Mouse (Mus musculus): Measurements from ENCODE around the gene Tagap. TPM values are rescaled to one million over a fixed set of nuclear protein-coding genes. Genes with fewer than 3 reads are reported as not detected.
A peak's percentile ranks its signal among the peaks of the same experiment; 100 is the strongest.
"Not testable (repeated sequence)": the region's sequence is repeated elsewhere in the genome, so short reads cannot be mapped to it uniquely, and the experiment has no call there.

The Tagap gene
- polyA plus RNA-seq, 1 experiment from 2014 or later = 0.19 TPM

- Histone ChIP-seq H3K9me3 (replicated peaks) (no peaks in the 10 kb centered on the region), H3K4me1 (0 out of 2 replicates have a peak, but pooled peaks cover 3% of the 10 kb centered on the region), H3K4me3 (no peak overlapping the region), H3K27ac (no peak overlapping the region), H3K36me3 (no peaks in the 10 kb centered on the region), H3K27me3 (ENCODE audit: low read depth, poor library complexity, severe bottlenecking) (no peaks in the 10 kb centered on the region)
- no peak for DNase-seq (ENCODE audit: low spot score)
- WGBS = 91% methylated on average over 5 of the region's 5 CpGs
These were observed 3.2 kb upstream of the Tagap start for GRCm38 (mm10) chr17:7922564-7922963.

DNA sequence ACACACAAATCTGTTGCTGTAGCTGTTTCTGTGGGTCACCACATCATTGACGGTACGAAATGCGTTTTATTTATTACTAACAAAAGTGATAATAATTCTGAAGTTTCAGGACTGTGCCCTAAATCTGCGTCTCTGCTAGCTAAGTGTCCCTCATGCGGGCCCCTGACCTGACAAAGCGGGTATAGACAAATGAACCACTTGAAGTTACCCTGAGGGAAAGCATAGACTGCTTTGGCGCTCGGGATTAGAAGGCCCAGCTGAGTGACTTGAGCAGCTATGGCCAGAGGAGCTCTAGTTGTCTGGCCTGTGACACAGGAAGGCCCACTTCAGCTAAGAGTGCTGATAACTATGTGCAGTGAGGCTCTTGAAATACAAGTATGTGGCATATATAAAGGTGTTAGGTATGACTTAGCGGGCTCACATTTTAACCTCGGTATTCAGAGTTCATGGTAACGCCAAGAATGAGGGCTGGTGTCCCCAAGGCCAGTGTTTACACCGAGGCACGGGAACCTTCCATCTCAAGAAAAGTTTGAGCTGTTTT, 1.5 kb upstream of the Tagap start:
- no peak for DNase-seq (ENCODE audit: low spot score)
- Histone ChIP-seq H3K9me3 (replicated peaks) (no peaks in the 10 kb centered on the region), H3K27me3 (ENCODE audit: low read depth, poor library complexity, severe bottlenecking) (no peaks in the 10 kb centered on the region), H3K27ac (no peak overlapping the region), H3K4me1 (0 out of 2 replicates have a peak, but pooled peaks cover 2% of the 10 kb centered on the region), H3K4me3 (no peak overlapping the region), H3K36me3 (no peaks in the 10 kb centered on the region)
- 92% methylated on average over 13 of the region's 13 CpGs for WGBS

DNA sequence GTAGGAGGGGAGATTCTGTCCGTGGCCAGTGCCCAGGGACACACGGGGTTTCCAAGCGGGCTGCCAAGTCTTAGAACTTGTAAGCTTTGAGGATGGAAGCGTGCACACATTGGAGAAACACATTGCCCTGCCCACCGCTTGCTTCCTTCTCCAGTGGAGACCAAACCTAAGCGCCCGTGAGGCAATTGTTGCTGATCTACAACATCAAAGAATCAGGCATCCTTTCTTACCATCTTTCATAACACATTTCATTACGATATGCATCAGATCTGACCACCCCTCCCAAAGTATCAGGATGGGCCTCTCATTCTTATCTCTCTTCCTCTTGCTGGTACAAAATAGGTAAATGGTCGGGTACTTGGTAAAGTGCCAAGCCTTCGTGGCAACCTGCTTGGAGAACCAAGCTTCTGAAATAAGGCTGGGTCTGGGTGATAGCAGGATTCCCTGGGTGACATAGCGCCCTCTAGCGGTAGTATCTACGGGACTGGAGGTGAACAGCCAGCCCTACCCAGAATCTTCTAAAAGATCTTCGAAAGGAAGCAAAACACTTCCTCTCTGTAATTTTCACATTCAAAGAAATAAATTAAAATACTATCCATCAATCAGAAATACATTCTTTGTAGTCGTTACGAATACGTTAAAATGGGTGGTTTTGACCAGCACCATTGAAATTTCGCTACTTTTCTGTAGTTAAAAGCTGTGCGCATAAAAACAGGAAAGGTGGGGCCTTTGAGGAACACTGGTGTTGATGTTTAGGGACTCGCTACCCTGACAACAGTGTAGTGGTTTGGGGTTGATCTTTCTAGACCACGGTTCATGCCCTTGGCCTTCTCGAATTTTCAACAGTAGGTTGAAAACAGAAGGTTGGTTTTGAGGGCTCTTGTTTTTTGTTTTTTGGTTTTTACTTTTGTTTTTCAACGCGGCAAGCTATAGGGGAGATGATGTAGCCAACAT, 2.1 kb downstream of the Tagap start:
- DNase-seq (ENCODE audit: low spot score) = peak; percentile 60
- Histone ChIP-seq H3K4me3 (no peak overlapping the region), H3K9me3 (replicated peaks) (no peaks in the 10 kb centered on the region), H3K27me3 (ENCODE audit: low read depth, poor library complexity, severe bottlenecking) (no peaks in the 10 kb centered on the region), H3K27ac (no peak overlapping the region), H3K36me3 (no peaks in the 10 kb centered on the region), H3K4me1 (peaks cover 7% of the 10 kb centered on the region)
- whole genome bisulfite sequencing = 74% methylated on average over 24 of the region's 24 CpGs

DNA sequence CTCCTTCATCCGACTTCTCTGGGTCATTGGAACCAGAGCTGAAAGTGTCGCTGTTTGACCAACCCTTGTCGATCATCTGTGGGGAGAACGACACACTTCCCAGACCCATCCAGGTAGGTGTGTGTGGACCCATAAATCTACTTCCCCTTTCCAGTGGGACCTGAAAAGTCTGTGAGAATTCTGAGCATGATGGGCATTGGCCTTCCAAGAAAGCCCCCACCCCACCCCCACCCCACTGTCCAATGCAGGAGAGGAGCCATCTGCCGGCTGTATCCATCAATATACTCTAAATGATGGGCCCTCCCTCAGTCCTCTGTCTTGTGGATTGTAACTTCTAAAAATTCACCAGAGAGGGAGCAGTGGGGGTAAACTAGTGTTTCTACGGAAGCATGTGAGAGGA, 2.9 kb downstream of the Tagap start:
- 86% methylated on average over 6 of the region's 6 CpGs for WGBS
- Histone ChIP-seq H3K27ac (no peak overlapping the region), H3K4me3 (no peak overlapping the region)

GRCm38 (mm10) chr17:7929279-7929678, 3.5 kb downstream of the Tagap start:
- no peak overlapping the region for H3K27ac ChIP-seq
- H3K36me3 ChIP-seq = no peaks in the 10 kb centered on the region
- no peaks in the 10 kb centered on the region for H3K27me3 ChIP-seq (ENCODE audit: low read depth, poor library complexity, severe bottlenecking)
- 30% methylated on average over 8 of the region's 8 CpGs for WGBS
- H3K9me3 ChIP-seq (replicated peaks) = no peaks in the 10 kb centered on the region
- no peak overlapping the region for H3K4me3 ChIP-seq
- H3K4me1 ChIP-seq = peaks cover 7% of the 10 kb centered on the region
- no peak for DNase-seq (ENCODE audit: low spot score)

More for the DNA sequence above, 2.9 kb downstream of the Tagap start:
- H3K27me3 ChIP-seq (ENCODE audit: low read depth, poor library complexity, severe bottlenecking) = no peaks in the 10 kb centered on the region
- no peak for DNase-seq (ENCODE audit: low spot score)
- no peaks in the 10 kb centered on the region for H3K9me3 ChIP-seq (replicated peaks)
- peaks cover 7% of the 10 kb centered on the region for H3K4me1 ChIP-seq
- no peaks in the 10 kb centered on the region for H3K36me3 ChIP-seq

- peak overlapping the region; percentile 14; the same call in 1 of the 2 replicates for H3K27ac ChIP-seq
- H3K36me3 ChIP-seq = no peaks in the 10 kb centered on the region
- H3K4me3 ChIP-seq = no peak overlapping the region
- WGBS = 90% methylated on average over 13 of the region's 13 CpGs
- H3K27me3 ChIP-seq (ENCODE audit: low read depth, poor library complexity, severe bottlenecking) = no peaks in the 10 kb centered on the region
- H3K9me3 ChIP-seq (replicated peaks) = no peaks in the 10 kb centered on the region
- peaks cover 7% of the 10 kb centered on the region for H3K4me1 ChIP-seq
- DNase-seq (ENCODE audit: low spot score) = no peak
These were observed 5.5 kb downstream of the Tagap start for GRCm38 (mm10) chr17:7931096-7931990.

GRCm38 (mm10) chr17:7932121-7932520, 6.3 kb downstream of the Tagap start:
- DNase-seq (ENCODE audit: low spot score); H3K27me3 ChIP-seq (ENCODE audit: low read depth, poor library complexity, severe bottlenecking); H3K36me3 ChIP-seq; H3K9me3 ChIP-seq (replicated peaks); H3K4me3 ChIP-seq; H3K27ac ChIP-seq; H3K4me1 ChIP-seq: not testable (repeated sequence)
- 82% methylated on average over 4 of the region's 8 CpGs for WGBS

- DNase-seq (ENCODE audit: low spot score) = no peak
- Histone ChIP-seq H3K4me1 (peaks cover under 1% of the 10 kb centered on the region; the same call in 1 of the 2 replicates), H3K4me3 (no peak overlapping the region), H3K9me3 (replicated peaks) (no peaks in the 10 kb centered on the region), H3K27ac (no peak overlapping the region), H3K36me3 (no peaks in the 10 kb centered on the region), H3K27me3 (ENCODE audit: low read depth, poor library complexity, severe bottlenecking) (no peaks in the 10 kb centered on the region)
- WGBS = 66% methylated on average over 8 of the region's 8 CpGs
These were observed 13.8 kb downstream of the Tagap start for GRCm38 (mm10) chr17:7939640-7940039.

DNA sequence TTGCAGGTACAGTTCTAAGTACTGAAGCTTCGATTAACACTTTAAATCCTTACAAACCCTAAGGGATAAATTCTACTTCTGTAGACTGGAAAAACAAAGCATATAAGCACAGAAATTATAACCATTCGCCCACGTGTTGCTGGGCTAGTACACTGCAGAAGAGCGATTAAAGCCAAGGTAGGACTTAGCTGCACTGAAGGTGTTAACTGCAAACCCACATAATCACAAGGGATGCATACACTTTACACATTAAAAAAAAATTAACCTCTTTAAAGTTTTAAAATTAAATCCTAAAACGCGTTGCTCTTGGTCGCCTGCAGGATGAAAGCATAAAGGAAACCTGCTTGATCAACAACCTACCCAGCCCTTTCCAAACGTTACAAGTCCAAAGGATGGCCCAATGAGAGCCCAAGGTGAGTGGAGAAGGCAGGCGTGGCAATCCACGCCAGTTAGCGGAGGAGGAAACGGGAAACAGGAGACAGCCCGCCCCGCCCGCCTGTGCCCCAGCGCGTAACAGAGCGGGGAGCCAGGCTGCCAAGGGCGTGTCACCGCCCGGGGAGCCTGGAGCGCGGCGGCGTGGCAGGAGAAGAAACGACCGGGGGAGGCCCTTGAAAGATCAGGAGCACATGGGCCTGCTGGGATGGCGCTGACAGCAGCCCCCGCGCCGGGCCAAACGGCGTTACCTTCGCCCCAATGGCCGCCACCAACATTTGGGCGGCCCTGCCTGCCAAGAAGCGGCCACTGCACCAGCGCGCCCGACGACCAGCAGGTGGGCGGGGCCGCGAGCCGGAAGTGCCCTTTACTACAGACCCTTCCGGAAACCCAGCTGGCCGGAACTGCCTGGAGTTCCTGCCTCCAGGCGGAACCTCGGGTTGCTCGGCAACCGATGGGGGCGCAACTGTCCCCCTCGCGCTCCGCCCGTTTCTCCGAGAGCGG, 19.6 kb downstream of the Tagap start, which contains the start of gene Rsph3a:
TSS of gene Rsph3a (plus strand) at position 498 of the 936 bp plus-strand sequence.
- Histone ChIP-seq H3K4me3 (peak within 1 kb of the TSS; percentile 55), H3K27ac (peak within 1 kb of the TSS; percentile 79)
- H3K4me1 ChIP-seq; H3K27me3 ChIP-seq (ENCODE audit: low read depth, poor library complexity, severe bottlenecking); H3K36me3 ChIP-seq; H3K9me3 ChIP-seq (replicated peaks): not testable (repeated sequence)
- DNase-seq (ENCODE audit: low spot score) = peak; percentile 97
- WGBS = 4% methylated on average over 58 of the region's 58 CpGs

- Histone ChIP-seq H3K4me3 (peak overlapping the region; percentile 55), H3K27ac (peak overlapping the region; percentile 79; the same call in 1 of the 2 replicates)
- not testable (repeated sequence) for H3K4me1 ChIP-seq; H3K36me3 ChIP-seq; H3K9me3 ChIP-seq (replicated peaks); DNase-seq (ENCODE audit: low spot score); H3K27me3 ChIP-seq (ENCODE audit: low read depth, poor library complexity, severe bottlenecking)
- whole genome bisulfite sequencing = 1% methylated on average over 16 of the region's 27 CpGs
These were observed 20.3 kb downstream of the Tagap start for GRCm38 (mm10) chr17:7946053-7946627.

GRCm38 (mm10) chr17:7951333-7951732, 25.5 kb downstream of the Tagap start:
- DNase-seq (ENCODE audit: low spot score); H3K4me1 ChIP-seq; H3K36me3 ChIP-seq; H3K9me3 ChIP-seq (replicated peaks); H3K27me3 ChIP-seq (ENCODE audit: low read depth, poor library complexity, severe bottlenecking); H3K27ac ChIP-seq; H3K4me3 ChIP-seq: not testable (repeated sequence)
- WGBS = no CpG with 5 or more reads among the region's 4 CpGs

Data from limb, embryonic 10.5 days (tissue).